Mouse (Mus musculus): Measurements from ENCODE around the gene Itgam.
"Not testable (repeated sequence)": the region's sequence is repeated elsewhere in the genome, so short reads cannot be mapped to it uniquely, and the experiment has no call there.

Itgam gene

DNA sequence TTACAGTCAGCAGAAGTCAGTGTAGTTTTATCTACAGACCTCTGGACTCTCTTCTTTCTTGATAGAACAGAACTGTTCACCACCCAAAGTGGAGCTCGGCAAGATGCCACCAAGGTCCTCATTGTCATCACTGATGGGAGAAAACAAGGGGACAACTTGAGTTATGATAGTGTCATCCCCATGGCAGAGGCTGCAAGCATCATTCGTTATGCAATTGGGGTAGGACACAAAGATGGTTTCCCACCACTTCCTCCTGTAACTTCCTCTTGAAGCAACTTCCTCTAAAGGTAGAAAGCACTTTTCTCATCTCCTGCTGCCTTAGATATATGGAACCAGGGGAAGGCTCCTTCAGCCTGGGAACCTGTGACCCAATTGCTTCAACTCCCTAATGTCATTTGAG, 71.2 kb downstream of the Itgam start:
- peak; percentile 63 for DNase-seq

DNA sequence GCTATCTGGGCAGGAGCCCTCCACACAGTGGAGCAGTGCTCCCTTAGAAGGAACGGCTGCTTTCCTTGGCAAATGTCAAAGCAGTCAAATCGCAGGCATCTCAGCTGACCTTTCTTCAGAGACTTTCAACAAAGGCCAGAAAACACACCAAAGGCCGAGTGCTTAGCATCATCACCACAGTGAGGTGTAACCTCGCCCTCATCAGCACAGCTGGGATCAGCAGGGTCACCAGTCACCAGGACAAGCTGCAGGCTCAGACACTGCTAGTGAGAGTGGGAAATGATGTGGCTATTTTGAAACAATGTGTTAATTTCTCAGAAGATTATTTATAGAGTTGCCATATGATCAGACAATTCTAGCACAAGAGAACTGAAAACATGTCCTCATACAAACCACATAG, 74.5 kb downstream of the Itgam start:
- peak; percentile 18 for DNase-seq

DNA sequence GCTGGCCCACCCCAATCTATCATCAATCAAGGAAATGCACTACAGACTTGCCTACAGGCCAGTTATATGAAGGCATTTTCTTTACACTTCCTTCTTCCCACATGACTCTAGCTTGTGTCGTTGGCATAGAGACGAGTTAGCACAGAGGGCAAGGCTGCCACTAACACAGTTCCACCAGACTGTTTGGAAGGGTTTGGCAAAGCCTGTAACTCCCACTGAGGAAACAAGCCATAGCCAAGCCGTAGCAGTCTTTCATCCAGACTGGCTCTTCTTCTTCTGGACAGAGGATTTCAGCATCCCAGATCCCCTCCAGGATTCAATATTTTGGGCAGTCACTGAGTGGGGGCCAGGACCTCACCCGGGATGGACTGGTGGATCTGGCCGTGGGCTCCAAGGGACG, 77.2 kb downstream of the Itgam start:
- DNase-seq: peak; percentile 28

DNA sequence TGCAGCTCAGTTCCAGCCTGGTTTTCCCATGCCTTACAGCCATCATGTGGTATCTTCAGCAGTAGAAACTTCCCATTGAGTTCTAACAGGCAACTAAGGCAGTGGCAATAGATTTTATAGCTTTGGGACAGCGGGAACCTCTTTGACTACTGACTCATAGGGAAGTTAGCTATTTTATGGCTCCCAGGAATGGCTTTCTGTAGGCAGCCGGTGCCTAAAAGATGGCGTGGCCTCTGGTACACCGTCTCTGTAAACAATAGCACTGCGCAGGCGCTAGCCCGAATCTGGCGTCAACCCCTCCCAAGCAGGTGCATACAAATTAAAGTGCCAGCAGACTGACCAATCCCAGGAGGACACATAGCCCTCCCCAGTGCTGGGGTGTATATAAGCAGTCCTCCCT, 88.5 kb downstream of the Itgam start:
- DNase-seq: no peak

DNA sequence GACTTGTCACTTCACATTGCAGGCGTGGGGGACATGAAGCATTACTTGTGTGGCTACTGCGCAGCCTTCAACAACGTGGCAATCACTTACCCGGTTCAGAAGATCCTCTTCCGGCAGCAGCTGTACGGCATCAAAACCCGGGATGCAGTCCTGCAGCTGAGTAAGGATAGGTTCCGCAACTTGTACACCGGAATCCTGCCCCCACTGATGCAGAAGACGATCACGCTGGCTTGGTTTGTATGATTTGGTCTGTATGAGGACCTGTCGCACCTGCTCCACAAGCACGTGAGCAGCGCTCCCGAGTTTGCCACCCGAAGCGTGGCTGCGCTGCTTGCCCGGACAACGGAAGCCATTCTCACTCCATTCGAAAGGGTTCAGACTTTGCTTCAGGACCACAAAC, 91.6 kb downstream of the Itgam start, which contains the start of gene Itgad:
TSS of gene Itgad (plus strand) at position 301 of the 400 bp plus-strand sequence.
- DNase-seq: no peak

DNA sequence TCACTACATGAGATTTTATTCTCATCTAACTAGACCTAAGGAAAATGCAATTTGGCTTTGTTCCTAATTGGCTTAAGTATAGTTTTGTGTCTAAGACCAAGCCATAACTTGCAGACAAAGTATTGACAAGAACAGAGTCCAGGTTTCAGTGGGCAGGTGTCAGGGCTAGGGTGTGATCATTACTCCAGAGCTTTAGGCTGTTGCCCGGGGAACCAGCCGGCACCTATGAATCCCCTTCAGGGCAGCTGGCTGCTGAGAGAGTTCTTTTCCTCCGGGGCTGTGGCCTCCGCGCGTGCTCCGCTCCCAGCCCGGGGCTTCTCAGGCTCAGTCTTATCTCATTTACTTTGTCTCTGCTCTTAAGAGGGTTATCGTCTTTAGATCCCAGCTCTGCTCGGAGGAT, 92.5 kb downstream of the Itgam start:
- DNase-seq: no peak

DNA sequence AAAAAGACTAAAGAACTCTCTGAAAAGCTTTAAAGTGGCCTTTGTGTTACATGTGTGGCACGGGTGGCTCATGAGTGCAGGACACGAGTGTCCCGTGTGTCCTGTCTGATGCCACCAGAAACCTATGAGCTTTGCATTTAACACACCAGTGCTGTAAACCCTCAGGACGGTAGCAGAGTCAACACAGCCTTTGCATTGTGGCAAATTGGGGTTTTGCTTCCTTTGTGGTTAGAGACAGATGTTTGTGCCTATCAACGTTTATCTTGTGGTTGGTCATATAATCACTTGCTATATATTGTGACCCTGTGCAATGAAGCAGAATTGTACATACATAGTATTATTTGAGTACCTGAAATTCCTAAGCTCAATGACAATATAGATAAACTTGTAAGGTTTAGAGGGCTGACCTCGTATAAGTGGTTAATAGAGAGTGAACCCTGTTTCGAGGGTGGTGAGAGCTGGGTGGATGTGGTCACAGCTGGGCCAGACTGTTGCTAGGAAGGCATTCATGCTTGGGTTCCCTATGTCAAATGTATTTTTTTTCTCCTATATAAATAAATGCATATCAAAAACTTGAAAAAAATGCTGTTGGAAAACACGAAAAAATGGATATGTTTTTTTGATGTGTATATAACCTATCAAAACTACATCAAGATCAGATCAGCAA, 96.4 kb downstream of the Itgam start:
- DNase-seq: not testable (repeated sequence)

DNA sequence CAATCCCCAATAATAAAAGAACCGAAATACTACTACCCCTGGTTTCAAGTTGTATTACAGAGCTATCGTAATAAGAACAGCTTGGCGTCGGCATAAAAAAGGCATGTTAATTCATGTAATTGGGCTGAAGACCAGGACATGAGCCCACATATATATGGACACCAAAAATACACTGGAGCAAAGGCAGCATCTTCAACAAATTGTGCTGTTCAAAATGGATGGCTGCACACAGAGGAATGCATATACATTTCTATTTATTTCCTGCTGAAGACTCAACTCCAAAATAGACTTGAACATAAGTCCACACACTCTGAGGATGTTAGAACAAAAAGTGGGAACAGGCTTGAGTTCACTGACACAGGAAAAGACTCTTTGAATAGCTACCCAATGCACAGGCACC, 101.6 kb downstream of the Itgam start:
- no peak for DNase-seq

DNA sequence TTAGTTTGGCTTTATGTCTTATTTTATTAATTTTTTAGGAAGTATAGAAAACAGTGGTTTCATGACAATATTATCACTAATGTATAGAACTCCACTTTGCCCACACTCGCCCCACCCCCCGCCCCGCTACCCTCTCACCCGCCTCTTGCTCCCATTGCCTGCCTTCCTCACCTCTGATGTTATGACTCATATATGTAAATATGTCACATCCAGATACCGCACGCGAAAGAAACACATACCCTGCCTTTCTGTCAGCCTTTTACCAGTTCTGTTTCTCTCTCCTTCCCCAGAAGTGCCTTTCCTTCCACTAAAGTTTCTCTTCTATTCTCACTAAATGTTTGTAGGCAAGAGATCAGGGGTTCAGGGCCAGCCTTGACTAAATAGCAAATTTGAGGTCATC, 104.0 kb downstream of the Itgam start:
- DNase-seq: no peak
